Mouse (Mus musculus) lung, adult 2 months (tissue): Measurements from ENCODE around the gene Bmp7.

Experiments used
- CTCF ChIP-seq: fragments of 200-500 bp; IDR thresholded peaks from 2 replicates; pipeline ENCODE4 v1.5.1; 2011; ENCODE audit warnings: mild to moderate bottlenecking, low read length, control low read depth; ENCODE audit not compliant: insufficient read depth
- POLR2A ChIP-seq: fragments of 200-500 bp; IDR thresholded peaks from 2 replicates; pipeline ENCODE4 v1.6.1; 2011; ENCODE audit warnings: low read depth, mild to moderate bottlenecking, control low read depth, low read length, borderline replicate concordance; ENCODE audit errors: extremely low read depth

DNA sequence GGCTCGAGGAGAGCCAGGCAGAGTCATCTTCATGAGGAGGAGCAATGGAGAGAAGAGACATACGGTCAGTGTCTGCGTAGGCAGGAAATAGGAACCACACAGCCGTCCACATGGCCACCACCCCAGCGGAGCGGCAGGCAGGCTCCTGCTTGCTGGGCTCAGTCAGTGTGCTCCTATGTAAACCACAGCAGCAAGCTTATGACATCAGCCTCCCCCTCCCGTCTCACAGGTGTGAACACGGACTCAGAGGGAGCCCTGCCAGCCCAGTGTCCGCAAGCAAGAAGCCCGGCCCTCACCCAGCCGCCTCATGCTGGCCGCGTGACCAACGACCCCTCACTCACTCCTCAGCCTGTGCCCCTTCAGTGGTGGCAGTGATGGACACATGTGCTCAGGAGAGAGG is 78.5 kb downstream of the Bmp7 start:
- TF ChIP-seq CTCF = no peak
- TF ChIP-seq POLR2A = no peak
